Mouse (Mus musculus): ENCODE measurements around the gene Acvr1. TPM values are rescaled to one million over a fixed set of nuclear protein-coding genes. Genes with fewer than 3 reads are reported as not detected.

Gene Acvr1
- polyA plus RNA-seq, 2 experiments: 13.2 to 30.3 TPM

DNA sequence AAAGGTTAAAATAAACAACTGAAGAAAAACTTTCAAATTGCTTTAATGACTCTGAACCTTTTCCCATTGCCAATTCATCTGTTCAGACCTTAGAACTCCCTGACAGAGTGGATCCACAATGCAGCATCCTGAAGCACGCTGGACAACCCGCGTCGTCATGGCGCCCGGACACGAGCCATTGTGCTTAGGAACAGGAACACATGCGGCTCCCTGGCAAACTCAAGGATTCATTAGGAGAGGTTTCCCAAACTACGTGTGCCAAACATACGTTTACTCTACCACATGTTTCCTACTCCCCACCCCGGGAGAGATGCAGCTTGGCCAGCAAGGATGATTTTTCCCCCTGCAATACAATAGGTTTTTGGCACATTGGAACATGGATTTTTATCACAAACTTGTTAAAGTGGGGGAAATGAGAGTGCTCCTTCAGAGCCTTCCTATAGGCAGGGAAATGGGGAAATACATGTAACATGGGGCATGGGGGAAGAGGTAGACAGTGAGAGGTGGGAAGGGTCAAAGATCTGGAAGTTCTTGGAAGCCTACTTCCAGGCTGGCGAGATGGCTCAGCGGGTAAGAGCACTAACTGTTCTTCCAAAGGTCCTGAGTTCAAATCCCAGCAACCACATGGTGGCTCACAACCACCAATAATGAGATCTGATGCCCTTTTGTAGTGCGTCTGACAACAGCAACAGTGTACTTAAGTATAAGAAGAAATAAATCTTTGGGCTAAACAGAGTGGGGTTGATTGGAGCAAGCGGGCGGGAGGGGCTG, 112.7 kb downstream of the Acvr1 start:
- H3K36me3 ChIP-seq (ENCODE audit: control insufficient read depth, insufficient read depth, low read length): peaks cover 32% of the 10 kb centered on the region
- no peaks in the 10 kb centered on the region for H3K4me1 ChIP-seq (ENCODE audit: control insufficient read depth, insufficient read depth, low read length)
- WGBS: 87% methylated on average over 16 of the region's 16 CpGs
- no peak overlapping the region for H3K4me2 ChIP-seq (replicated peaks; ENCODE audit: low read depth, low read length, severe bottlenecking)
- no peak overlapping the region for H3K27ac ChIP-seq (replicated peaks; ENCODE audit: low read depth, low read length)
- H3K4me3 ChIP-seq (replicated peaks; ENCODE audit: low read length): no peak overlapping the region
- H3K27me3 ChIP-seq (ENCODE audit: control insufficient read depth, insufficient read depth, low read length): no peaks in the 10 kb centered on the region
- H3K9ac ChIP-seq (ENCODE audit: low read depth, low read length, severe bottlenecking): no peak overlapping the region
- TF ChIP-seq POLR2A (IDR thresholded peaks at IDR 0.05; ENCODE audit: borderline replicate concordance, extremely low read depth, insufficient read depth, insufficient read length): no peak
- DNase-seq (ENCODE audit: low spot score): no peak
- ATAC-seq (ENCODE audit: low FRiP score, low read depth): no peak
- no peaks in the 10 kb centered on the region for H3K9me3 ChIP-seq (ENCODE audit: control insufficient read depth, low read length)

DNA sequence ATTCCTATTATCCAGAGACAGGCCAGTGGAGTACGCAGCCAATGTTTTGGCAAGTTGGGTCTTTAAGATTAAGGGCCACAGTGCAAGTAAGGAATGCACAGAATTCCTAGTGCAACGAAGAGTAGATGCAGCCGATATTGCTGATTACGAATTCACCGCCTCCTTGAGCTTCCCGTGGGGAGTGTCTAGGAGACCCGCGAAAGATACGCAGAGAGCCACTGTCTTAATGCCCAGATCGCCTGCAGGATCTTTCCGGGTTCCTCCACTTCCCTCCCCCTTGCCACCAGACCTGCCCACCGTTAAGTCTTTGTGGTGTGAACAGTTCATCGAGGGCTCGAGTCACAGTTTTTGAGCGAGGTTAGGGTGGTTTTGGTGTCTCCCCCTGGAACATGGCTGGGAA, 120.0 kb downstream of the Acvr1 start:
- no peak for ATAC-seq (ENCODE audit: low FRiP score, low read depth)
- Histone ChIP-seq H3K9ac (ENCODE audit: low read depth, low read length, severe bottlenecking) (no peak overlapping the region), H3K4me3 (replicated peaks; ENCODE audit: low read length) (no peak overlapping the region), H3K9me3 (ENCODE audit: control insufficient read depth, low read length) (no peaks in the 10 kb centered on the region), H3K4me1 (ENCODE audit: control insufficient read depth, insufficient read depth, low read length) (no peaks in the 10 kb centered on the region), H3K4me2 (replicated peaks; ENCODE audit: low read depth, low read length, severe bottlenecking) (no peak overlapping the region), H3K36me3 (ENCODE audit: control insufficient read depth, insufficient read depth, low read length) (peaks cover 34% of the 10 kb centered on the region), H3K27me3 (ENCODE audit: control insufficient read depth, insufficient read depth, low read length) (no peaks in the 10 kb centered on the region), H3K27ac (replicated peaks; ENCODE audit: low read depth, low read length) (no peak overlapping the region)
- DNase-seq (ENCODE audit: low spot score): no peak
- 92% methylated on average over 15 of the region's 15 CpGs for WGBS
- no peak for TF ChIP-seq POLR2A (IDR thresholded peaks at IDR 0.05; ENCODE audit: borderline replicate concordance, extremely low read depth, insufficient read depth, insufficient read length)

DNA sequence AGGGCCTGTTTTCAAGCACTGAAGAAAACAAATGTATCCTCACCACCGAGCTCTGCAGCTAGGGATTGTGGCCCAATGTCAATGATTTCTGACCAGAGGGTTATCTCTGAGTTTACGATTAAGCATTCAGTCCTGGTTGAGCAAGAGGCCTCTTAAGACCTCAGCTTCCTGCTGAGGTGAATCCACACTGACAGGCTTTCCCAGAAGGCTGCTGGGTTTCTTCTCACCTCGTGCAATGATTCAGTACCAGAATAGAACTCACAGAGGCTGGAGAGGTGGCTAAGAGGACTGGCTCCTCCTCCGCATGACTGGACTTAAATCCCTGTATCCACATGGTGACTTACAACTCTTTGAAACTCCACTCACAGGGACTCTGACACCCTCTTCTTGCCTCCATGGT, 123.8 kb downstream of the Acvr1 start:
- DNase-seq (ENCODE audit: low spot score) (no peak), ATAC-seq (ENCODE audit: low FRiP score, low read depth) (no peak)
- Histone ChIP-seq H3K36me3 (ENCODE audit: control insufficient read depth, insufficient read depth, low read length) (peaks cover 36% of the 10 kb centered on the region), H3K4me2 (replicated peaks; ENCODE audit: low read depth, low read length, severe bottlenecking) (no peak overlapping the region), H3K27ac (replicated peaks; ENCODE audit: low read depth, low read length) (no peak overlapping the region), H3K4me3 (replicated peaks; ENCODE audit: low read length) (no peak overlapping the region), H3K27me3 (ENCODE audit: control insufficient read depth, insufficient read depth, low read length) (no peaks in the 10 kb centered on the region), H3K4me1 (ENCODE audit: control insufficient read depth, insufficient read depth, low read length) (no peaks in the 10 kb centered on the region), H3K9me3 (ENCODE audit: control insufficient read depth, low read length) (no peaks in the 10 kb centered on the region), H3K9ac (ENCODE audit: low read depth, low read length, severe bottlenecking) (no peak overlapping the region)
- 86% methylated on average over 4 of the region's 4 CpGs for WGBS
- no peak for TF ChIP-seq POLR2A (IDR thresholded peaks at IDR 0.05; ENCODE audit: borderline replicate concordance, extremely low read depth, insufficient read depth, insufficient read length)

DNA sequence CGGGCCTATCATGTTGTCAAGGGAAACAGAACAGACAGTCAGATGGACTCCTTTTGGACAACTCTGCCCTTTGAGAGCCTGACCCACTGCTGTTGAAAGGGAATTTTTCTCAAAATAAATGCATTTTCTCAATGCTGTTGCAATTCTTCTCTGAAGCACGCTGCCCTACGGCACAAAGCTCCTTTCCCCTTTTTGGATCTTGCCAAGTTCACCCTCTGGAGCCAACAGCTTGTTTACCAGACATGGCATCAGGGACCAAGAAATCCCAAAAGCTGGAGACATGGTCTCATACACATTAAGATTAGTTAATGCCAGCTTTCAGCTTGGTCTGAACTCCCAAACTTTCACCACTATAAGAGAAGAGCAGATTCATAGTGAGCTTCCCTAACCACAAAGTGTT, 130.0 kb downstream of the Acvr1 start:
- Histone ChIP-seq H3K4me3 (replicated peaks; ENCODE audit: low read length) (no peak overlapping the region), H3K4me2 (replicated peaks; ENCODE audit: low read depth, low read length, severe bottlenecking) (no peak overlapping the region), H3K9me3 (ENCODE audit: control insufficient read depth, low read length) (no peaks in the 10 kb centered on the region), H3K27ac (replicated peaks; ENCODE audit: low read depth, low read length) (no peak overlapping the region), H3K4me1 (ENCODE audit: control insufficient read depth, insufficient read depth, low read length) (peaks cover 7% of the 10 kb centered on the region; the same call in 1 of the 2 replicates), H3K9ac (ENCODE audit: low read depth, low read length, severe bottlenecking) (no peak overlapping the region), H3K36me3 (ENCODE audit: control insufficient read depth, insufficient read depth, low read length) (0 out of 2 replicates have a peak, but pooled peaks cover 7% of the 10 kb centered on the region), H3K27me3 (ENCODE audit: control insufficient read depth, insufficient read depth, low read length) (no peaks in the 10 kb centered on the region)
- 91% methylated on average over 3 of the region's 3 CpGs for WGBS
- TF ChIP-seq POLR2A (IDR thresholded peaks at IDR 0.05; ENCODE audit: borderline replicate concordance, extremely low read depth, insufficient read depth, insufficient read length): no peak
- no peak for DNase-seq (ENCODE audit: low spot score)
- no peak for ATAC-seq (ENCODE audit: low FRiP score, low read depth)

DNA sequence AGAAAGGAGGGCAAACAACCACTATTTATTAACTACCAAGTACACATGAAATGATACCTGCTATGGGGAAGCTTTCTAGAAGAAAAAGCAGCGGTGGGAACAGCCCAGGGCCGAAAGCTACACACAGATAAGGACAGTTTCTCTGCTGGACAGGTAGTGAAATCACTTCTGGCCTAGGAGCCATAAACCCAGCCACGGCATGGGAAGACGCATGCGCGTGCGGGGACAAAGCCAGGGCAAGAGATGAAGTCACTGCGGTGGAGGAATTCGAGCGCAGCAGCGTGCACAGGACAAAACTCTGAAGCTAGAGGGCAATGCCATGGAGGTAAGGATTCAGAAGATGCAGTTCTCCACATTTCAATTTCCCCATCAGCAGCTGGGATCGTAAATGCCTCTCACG, 131.4 kb downstream of the Acvr1 start:
- H3K27ac ChIP-seq (replicated peaks; ENCODE audit: low read depth, low read length): no peak overlapping the region
- TF ChIP-seq POLR2A (IDR thresholded peaks at IDR 0.05; ENCODE audit: borderline replicate concordance, extremely low read depth, insufficient read depth, insufficient read length): no peak
- H3K36me3 ChIP-seq (ENCODE audit: control insufficient read depth, insufficient read depth, low read length): 0 out of 2 replicates have a peak, but pooled peaks cover 7% of the 10 kb centered on the region
- peaks cover 7% of the 10 kb centered on the region; the same call in 1 of the 2 replicates for H3K4me1 ChIP-seq (ENCODE audit: control insufficient read depth, insufficient read depth, low read length)
- no peak overlapping the region for H3K9ac ChIP-seq (ENCODE audit: low read depth, low read length, severe bottlenecking)
- 62% methylated on average over 13 of the region's 13 CpGs for WGBS
- H3K9me3 ChIP-seq (ENCODE audit: control insufficient read depth, low read length): no peaks in the 10 kb centered on the region
- no peak for ATAC-seq (ENCODE audit: low FRiP score, low read depth)
- H3K27me3 ChIP-seq (ENCODE audit: control insufficient read depth, insufficient read depth, low read length): no peaks in the 10 kb centered on the region
- 0 out of 2 replicates have a peak overlapping the region, but pooled peaks have one; percentile 1 for H3K4me2 ChIP-seq (replicated peaks; ENCODE audit: low read depth, low read length, severe bottlenecking)
- DNase-seq (ENCODE audit: low spot score): no peak
- H3K4me3 ChIP-seq (replicated peaks; ENCODE audit: low read length): no peak overlapping the region

Measured in limb, embryonic 14.5 days (tissue).